Mouse (Mus musculus) T-cell, adult 2 months (primary cell): ENCODE data around the gene C2cd4d.
A peak's percentile ranks its signal among the peaks of the same experiment; 100 is the strongest.

Source experiments
- DNase-seq: peaks from one replicate; pipeline ENCODE4 v3.0.0; 2022; ENCODE audit warnings: low spot score

The C2cd4d gene

GRCm38 (mm10) chr3:94362138-94362537, at the start of gene C2cd4d:
TSS of gene C2cd4d (plus strand) at chr3:94362438.
- no peak for DNase-seq

- DNase-seq, result no peak
Observed at GRCm38 (mm10) chr3:94328681-94329080, 33.6 kb upstream of the C2cd4d start.

- no peak for DNase-seq
Observed at GRCm38 (mm10) chr3:94334442-94334841, 27.8 kb upstream of the C2cd4d start.

GRCm38 (mm10) chr3:94338522-94338921, 23.7 kb upstream of the C2cd4d start:
- DNase-seq, result no peak

- no peak for DNase-seq
Observed at GRCm38 (mm10) chr3:94341959-94342422, 20.2 kb upstream of the C2cd4d start, which contains the start of gene Them5. TSS of gene Them5 (plus strand) at chr3:94342099.

- no peak for DNase-seq
Observed at GRCm38 (mm10) chr3:94342552-94342951, 19.7 kb upstream of the C2cd4d start.

- DNase-seq, result no peak
Observed at GRCm38 (mm10) chr3:94344182-94344581, 18.1 kb upstream of the C2cd4d start.

GRCm38 (mm10) chr3:94344897-94345296, 17.3 kb upstream of the C2cd4d start:
- DNase-seq, result no peak

GRCm38 (mm10) chr3:94348146-94348545, 14.1 kb upstream of the C2cd4d start:
- DNase-seq, result no peak

GRCm38 (mm10) chr3:94360812-94361211, 1.4 kb upstream of the C2cd4d start:
- no peak for DNase-seq

GRCm38 (mm10) chr3:94363291-94364153, 1.3 kb downstream of the C2cd4d start:
- DNase-seq, result no peak

- DNase-seq, result no peak
Observed at GRCm38 (mm10) chr3:94364154-94364526, 1.9 kb downstream of the C2cd4d start.

- peak; percentile 78 for DNase-seq
Observed at GRCm38 (mm10) chr3:94366761-94367160, 4.5 kb downstream of the C2cd4d start.

- DNase-seq, result no peak
Observed at GRCm38 (mm10) chr3:94367511-94367910, 5.3 kb downstream of the C2cd4d start.

- no peak for DNase-seq
Observed at GRCm38 (mm10) chr3:94368631-94369030, 6.4 kb downstream of the C2cd4d start.

- DNase-seq, result no peak
Observed at GRCm38 (mm10) chr3:94369709-94370108, 7.5 kb downstream of the C2cd4d start.

GRCm38 (mm10) chr3:94371637-94372036, 9.4 kb downstream of the C2cd4d start:
- no peak for DNase-seq

GRCm38 (mm10) chr3:94372038-94372437, 9.8 kb downstream of the C2cd4d start:
- no peak for DNase-seq

- no peak for DNase-seq
Observed at GRCm38 (mm10) chr3:94372641-94373040, 10.4 kb downstream of the C2cd4d start, which contains the start of gene Rorc. TSS of gene Rorc (plus strand) at chr3:94372794.

GRCm38 (mm10) chr3:94373090-94373489, 10.9 kb downstream of the C2cd4d start:
- no peak for DNase-seq

GRCm38 (mm10) chr3:94373597-94374011, 11.4 kb downstream of the C2cd4d start:
- no peak for DNase-seq

GRCm38 (mm10) chr3:94374636-94375035, 12.4 kb downstream of the C2cd4d start:
- no peak for DNase-seq

- DNase-seq, result no peak
Observed at GRCm38 (mm10) chr3:94375146-94375545, 12.9 kb downstream of the C2cd4d start.

- DNase-seq, result no peak
Observed at GRCm38 (mm10) chr3:94375861-94376260, 13.6 kb downstream of the C2cd4d start.
